Mouse (Mus musculus) CH12.LX (cell line): ENCODE results near the gene Csrnp1. TPM values are rescaled to one million over a fixed set of nuclear protein-coding genes. Genes with fewer than 3 reads are reported as not detected.
A peak's percentile ranks its signal among the peaks of the same experiment; 100 is the strongest.

ENCODE experiments used
- DNase-seq: peaks from one replicate; pipeline ENCODE4 v3.0.0-alpha.2; 2013; ENCODE audit errors: extremely low read depth
- H3K27ac ChIP-seq: 2 replicates; pipeline ENCODE4 v1.5.1; 2012; ENCODE audit warnings: low read depth, mild to moderate bottlenecking, control low read depth, moderate library complexity; ENCODE audit not compliant: insufficient read depth
- H3K27me3 ChIP-seq: replicated peaks from 2 replicates; pipeline ENCODE3; 2012; ENCODE audit warnings: inconsistent platforms
- H3K36me3 ChIP-seq, 2 experiments: replicated peaks in 1 of 2; 2 replicates each; pipeline versions ENCODE3 to v1.6.1; 2012; ENCODE audit warnings: inconsistent platforms in 1 of 2, low read length in 1 of 2, mild to moderate bottlenecking in 1 of 2, mixed read lengths in 1 of 2, moderate library complexity in 1 of 2; ENCODE audit not compliant: control insufficient read depth in 1 of 2, insufficient read depth in 1 of 2
- H3K4me1 ChIP-seq, 2 experiments: 2 replicates each; pipeline ENCODE4 v1.6.1; 2012; ENCODE audit warnings: inconsistent platforms in 1 of 2, moderate library complexity in 1 of 2; ENCODE audit not compliant: insufficient read depth in 2 of 2, control insufficient read depth in 1 of 2
- H3K4me2 ChIP-seq: 2 replicates; pipeline ENCODE4 v1.6.1; 2012; ENCODE audit warnings: low read depth, mild to moderate bottlenecking, control low read depth; ENCODE audit not compliant: poor library complexity, insufficient read depth, severe bottlenecking
- H3K4me3 ChIP-seq, 3 experiments: fragments of 150-350 bp in 1 of 3; sonication (generic) in 1 of 3; replicated peaks in 1 of 3; 2 replicates each; pipeline versions ENCODE3 to v1.5.1; 2011 to 2012; ENCODE audit warnings: low read depth in 2 of 3, low read length in 2 of 3, mild to moderate bottlenecking in 2 of 3, moderate library complexity in 2 of 3, control low read depth in 1 of 3, improper control_type of control experiment in 1 of 3, inconsistent platforms in 1 of 3, mixed read lengths in 1 of 3; ENCODE audit not compliant: poor library complexity in 1 of 3
- H3K79me2 ChIP-seq: replicated peaks from 2 replicates; pipeline ENCODE4 v1.6.1; 2012; ENCODE audit warnings: mild to moderate bottlenecking, moderate library complexity; ENCODE audit not compliant: control insufficient read depth, poor library complexity, insufficient read depth, severe bottlenecking; ENCODE audit errors: extremely low read depth
- H3K9ac ChIP-seq: 2 replicates; pipeline ENCODE4 v1.6.1; 2012; ENCODE audit warnings: low read depth, mild to moderate bottlenecking, control low read depth, moderate library complexity; ENCODE audit not compliant: insufficient read depth
- H3K9me3 ChIP-seq: replicated peaks from 2 replicates; pipeline ENCODE3; 2012; ENCODE audit warnings: low read length, inconsistent platforms, mixed read lengths
- BHLHE40 ChIP-seq: IDR thresholded peaks from 2 replicates; pipeline ENCODE4 v1.6.1; 2011; ENCODE audit warnings: mild to moderate bottlenecking, low read depth, low read length, improper control_type of control experiment
- ELF1 ChIP-seq: IDR thresholded peaks from 2 replicates; pipeline ENCODE4 v1.6.1; 2014; ENCODE audit warnings: low read depth, mild to moderate bottlenecking, inconsistent platforms, low read length, improper control_type of control experiment
- EP300 ChIP-seq: IDR thresholded peaks from 2 replicates; pipeline ENCODE4 v1.6.1; 2011; ENCODE audit warnings: low read length, improper control_type of control experiment
- ETS1 ChIP-seq: conservative IDR thresholded peaks from 2 replicates; pipeline ENCODE4 v1.6.1; 2012; ENCODE audit warnings: low read depth, mild to moderate bottlenecking, inconsistent platforms, low read length, improper control_type of control experiment, moderate library complexity
- IRF4 ChIP-seq: IDR thresholded peaks from 2 replicates; pipeline ENCODE4 v1.6.1; 2014; ENCODE audit warnings: low read depth, mild to moderate bottlenecking, inconsistent platforms, low read length, improper control_type of control experiment
- JUND ChIP-seq: conservative IDR thresholded peaks from 2 replicates; pipeline ENCODE4 v1.6.1; 2011; ENCODE audit warnings: low read depth, low read length, improper control_type of control experiment
- MAFK ChIP-seq: IDR thresholded peaks from 2 replicates; pipeline ENCODE4 v1.6.1; 2011; ENCODE audit warnings: low read length, improper control_type of control experiment; ENCODE audit not compliant: insufficient replicate concordance
- MAZ ChIP-seq: IDR thresholded peaks from 2 replicates; pipeline ENCODE4 v1.6.1; 2012; ENCODE audit warnings: low read depth, mild to moderate bottlenecking, inconsistent platforms, low read length, improper control_type of control experiment, moderate library complexity
- MEF2A ChIP-seq: IDR thresholded peaks from 2 replicates; pipeline ENCODE4 v1.6.1; 2014; ENCODE audit warnings: low read depth, mild to moderate bottlenecking, inconsistent platforms, low read length, improper control_type of control experiment, borderline replicate concordance
- MXI1 ChIP-seq: IDR thresholded peaks from 2 replicates; pipeline ENCODE4 v1.6.1; 2011; ENCODE audit warnings: mild to moderate bottlenecking, low read depth, low read length, improper control_type of control experiment
- POLR2AphosphoS2 ChIP-seq: IDR thresholded peaks from 2 replicates; pipeline ENCODE4 v1.6.1; 2011; ENCODE audit warnings: low read depth, low read length, improper control_type of control experiment
- RAD21 ChIP-seq: IDR thresholded peaks from 2 replicates; pipeline ENCODE4 v1.6.1; 2011; ENCODE audit warnings: low read depth, mild to moderate bottlenecking, low read length, improper control_type of control experiment, moderate library complexity
- SIN3A ChIP-seq: IDR thresholded peaks from 2 replicates; pipeline ENCODE4 v1.6.1; 2012; ENCODE audit warnings: low read length, improper control_type of control experiment, inconsistent platforms
- TCF12 ChIP-seq: IDR thresholded peaks from 2 replicates; pipeline ENCODE4 v1.6.1; 2014; ENCODE audit warnings: low read depth, mild to moderate bottlenecking, inconsistent platforms, low read length, improper control_type of control experiment
- UBTF ChIP-seq: IDR thresholded peaks from 2 replicates; pipeline ENCODE4 v1.6.1; 2012; ENCODE audit warnings: low read depth, mild to moderate bottlenecking, inconsistent platforms, low read length, improper control_type of control experiment, moderate library complexity
- USF2 ChIP-seq: conservative IDR thresholded peaks from 2 replicates; pipeline ENCODE4 v1.6.1; 2011; ENCODE audit warnings: low read depth, low read length, improper control_type of control experiment
- ZNF384 ChIP-seq: IDR thresholded peaks from 2 replicates; pipeline ENCODE4 v1.6.1; 2012; ENCODE audit warnings: low read depth, low read length, improper control_type of control experiment, inconsistent platforms
- dilution Hi-C: fragments of 300-500 bp; cut with MboI; formaldehyde crosslinking; loops from 2 replicates; pipeline ENCODE4 v1.14.3; 2020; ENCODE audit warnings: low sequenced_read_pairs; ENCODE audit not compliant: extremely low pct_unique_long_range_greater_than_20kb, extremely low pct_ligation_motif_present
- in situ Hi-C: fragments of 300-500 bp; cut with MboI; formaldehyde crosslinking; loops from 3 replicates; pipeline ENCODE4 v1.14.3; 2019; ENCODE audit warnings: low sequenced_read_pairs, low pct_ligation_motif_present, low pct_unique_long_range_greater_than_20kb, mixed read lengths
- polyA plus RNA-seq: library from polyadenylated mRNA; unstranded; fragments of >175 nt; gene quantifications from 2 replicates; pipeline ENCODE4 v1.2.1, GENCODE M21; 2012; ENCODE audit warnings: low read depth; ENCODE audit not compliant: insufficient read length
- total RNA-seq, 2 experiments: library from RNA; depleted of rRNA; stranded (reverse); fragments of 300-350 nt in 1 of 2; fragments of >200 nt in 1 of 2; gene quantifications; 2 replicates each; pipeline ENCODE4 v1.2.3; 2012 to 2014

The Csrnp1 gene
- total and polyA plus RNA-seq, 3 experiments: 7.8 to 15.5 (median 8.6) TPM

DNA sequence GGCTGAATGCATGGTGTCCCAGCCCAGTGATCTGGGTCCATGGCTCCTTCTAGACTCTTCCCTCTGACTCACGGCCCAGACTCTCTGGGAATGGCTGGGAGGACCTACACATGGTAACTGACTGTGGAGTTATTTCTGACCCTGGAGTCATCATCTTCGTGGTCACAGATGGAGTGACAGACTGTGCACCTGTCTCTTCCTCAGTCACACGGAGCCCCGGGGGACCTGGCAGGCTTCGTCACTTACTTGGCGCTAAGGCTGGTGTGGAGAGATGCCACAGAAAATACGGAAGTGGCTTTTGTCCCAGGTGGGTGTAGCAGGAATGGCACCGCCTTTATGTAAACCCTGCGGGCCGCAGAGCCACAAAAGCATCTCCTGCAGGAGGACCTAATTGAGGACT is 39.7 kb upstream of the Csrnp1 start:
- no peak overlapping the region for H3K27ac ChIP-seq
- DNase-seq: peak; percentile 79
- peaks cover 13 to 34% of the 10 kb centered on the region in 2 experiments for H3K4me1 ChIP-seq
- no peak for TF ChIP-seq MAZ
- TF ChIP-seq MAFK: 0 out of 2 replicates have a peak, but pooled peaks have one; percentile 34
- no peak for TF ChIP-seq MXI1
- TF ChIP-seq MEF2A: peak; percentile 74
- no peak for TF ChIP-seq USF2
- no peak for TF ChIP-seq POLR2AphosphoS2
- peak; percentile 70 for TF ChIP-seq ETS1
- TF ChIP-seq JUND: no peak
- peak; percentile 69 for TF ChIP-seq EP300
- peak; percentile 52; the same call in 1 of the 2 replicates for TF ChIP-seq TCF12
- no peak for TF ChIP-seq RAD21
- peak; percentile 53 for TF ChIP-seq BHLHE40
- peak; percentile 70 for TF ChIP-seq ELF1
- 0 out of 2 replicates have a peak overlapping the region, but pooled peaks have one; percentile 5 for H3K4me2 ChIP-seq
- H3K9me3 ChIP-seq: no peaks in the 10 kb centered on the region
- H3K4me3 ChIP-seq: no peak overlapping the region
- dilution Hi-C loops (no loop called here), in situ Hi-C loops (no loop called here)
- H3K9ac ChIP-seq: no peak overlapping the region
- H3K36me3 ChIP-seq: no peaks in the 10 kb centered on the region
- H3K27me3 ChIP-seq: peaks cover 49% of the 10 kb centered on the region
- H3K79me2 ChIP-seq: no peaks in the 10 kb centered on the region

DNA sequence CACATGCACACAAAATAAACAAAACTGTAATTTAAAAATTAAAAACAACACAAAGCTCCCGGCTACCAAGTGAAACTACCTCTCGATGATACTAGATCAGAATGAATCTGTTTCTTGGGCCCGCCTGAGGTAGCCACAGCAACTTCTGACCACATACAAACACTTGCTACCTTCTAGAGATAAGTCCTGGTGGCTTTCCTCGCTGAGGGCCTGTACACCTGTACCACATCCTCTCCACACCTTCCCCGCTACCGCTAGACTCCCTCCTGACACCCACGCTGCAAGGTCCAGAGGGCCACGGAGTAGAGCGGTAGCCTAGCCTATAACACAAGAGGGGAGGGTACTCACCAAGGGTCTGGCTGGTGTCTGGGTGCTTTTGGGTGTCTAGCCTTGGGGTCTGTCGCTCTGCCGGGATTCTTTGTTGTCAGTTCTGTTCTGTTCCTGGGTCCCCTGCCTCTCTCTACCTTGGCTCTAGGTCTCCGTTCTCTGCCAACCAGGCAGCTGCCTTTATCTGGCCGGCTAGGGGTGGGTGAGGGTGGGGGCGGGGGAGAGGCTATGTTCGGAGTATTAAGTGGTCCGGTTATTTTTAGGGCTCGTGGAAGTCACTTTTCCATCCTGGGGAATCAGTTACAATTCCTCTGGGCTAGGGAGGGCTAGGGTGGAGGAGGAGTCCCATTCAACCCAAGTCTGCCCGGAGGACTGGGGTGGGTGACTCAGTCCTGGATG is 38.8 kb upstream of the Csrnp1 start, which contains the start of gene Xirp1:
Gene Xirp1 (minus strand): TSS at position 513 of the 726 bp plus-strand sequence.
- H3K4me3 ChIP-seq: no peak within 1 kb of the TSS
- dilution Hi-C loops: no loop called here

More for the DNA sequence above, 38.8 kb upstream of the Csrnp1 start, which contains the start of gene Xirp1:
- TF ChIP-seq SIN3A (no peak), IRF4 (no peak), ZNF384 (no peak), UBTF (no peak)
- Histone ChIP-seq H3K4me1 (peaks cover 13 to 34% of the 10 kb centered on the region in 2 experiments), H3K27ac (no peak within 1 kb of the TSS), H3K9ac (no peak within 1 kb of the TSS), H3K36me3 (no peaks in the 10 kb centered on the region), H3K9me3 (no peaks in the 10 kb centered on the region), H3K4me2 (0 out of 2 replicates have a peak within 1 kb of the TSS, but pooled peaks have one; percentile 5), H3K27me3 (peaks cover 58% of the 10 kb centered on the region), H3K79me2 (no peaks in the 10 kb centered on the region)
- in situ Hi-C loops: no loop called here
- DNase-seq: no peak
